Mouse (Mus musculus): Measurements from ENCODE around the gene Tmem44.

Gene Tmem44

DNA sequence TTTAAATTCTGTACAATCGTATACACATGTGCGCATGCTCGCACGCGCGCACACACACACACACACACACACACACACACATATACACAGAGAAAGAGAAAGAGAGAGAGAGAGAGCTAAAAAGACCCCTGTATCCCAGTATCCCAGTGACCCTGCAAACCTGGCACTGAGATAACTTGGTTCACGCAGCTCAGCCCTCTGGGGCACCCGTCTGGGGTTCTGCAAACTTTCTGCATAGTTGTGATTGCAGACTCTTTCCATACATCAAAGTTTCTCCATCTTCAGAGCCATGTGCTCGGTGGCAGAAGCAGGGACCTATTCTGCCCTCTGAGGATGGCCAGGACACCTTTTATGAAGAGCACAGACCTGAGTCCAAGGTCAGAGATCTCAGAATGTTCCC is 33.6 kb downstream of the Tmem44 start:
- DNase-seq, result no peak

DNA sequence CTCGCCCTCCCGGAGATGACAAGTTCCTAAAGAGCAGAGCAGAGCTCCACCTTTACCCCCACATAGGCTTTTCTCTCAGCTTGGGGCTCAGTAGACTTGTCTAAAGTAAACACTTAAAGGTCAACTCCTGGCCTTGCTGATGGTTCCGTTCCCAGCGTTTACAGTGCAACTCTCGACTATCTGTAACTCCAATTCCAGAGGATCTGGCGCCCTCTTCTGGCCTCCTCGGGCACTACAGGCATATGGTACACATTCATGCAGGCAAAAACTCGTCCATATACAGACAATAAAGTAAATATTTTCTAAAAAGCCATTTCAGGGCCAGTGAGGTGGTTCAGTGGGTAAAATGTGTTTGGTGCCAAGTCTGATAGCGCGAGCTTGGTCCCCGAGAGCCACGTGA is 35.2 kb downstream of the Tmem44 start:
- DNase-seq, result peak; percentile 32

DNA sequence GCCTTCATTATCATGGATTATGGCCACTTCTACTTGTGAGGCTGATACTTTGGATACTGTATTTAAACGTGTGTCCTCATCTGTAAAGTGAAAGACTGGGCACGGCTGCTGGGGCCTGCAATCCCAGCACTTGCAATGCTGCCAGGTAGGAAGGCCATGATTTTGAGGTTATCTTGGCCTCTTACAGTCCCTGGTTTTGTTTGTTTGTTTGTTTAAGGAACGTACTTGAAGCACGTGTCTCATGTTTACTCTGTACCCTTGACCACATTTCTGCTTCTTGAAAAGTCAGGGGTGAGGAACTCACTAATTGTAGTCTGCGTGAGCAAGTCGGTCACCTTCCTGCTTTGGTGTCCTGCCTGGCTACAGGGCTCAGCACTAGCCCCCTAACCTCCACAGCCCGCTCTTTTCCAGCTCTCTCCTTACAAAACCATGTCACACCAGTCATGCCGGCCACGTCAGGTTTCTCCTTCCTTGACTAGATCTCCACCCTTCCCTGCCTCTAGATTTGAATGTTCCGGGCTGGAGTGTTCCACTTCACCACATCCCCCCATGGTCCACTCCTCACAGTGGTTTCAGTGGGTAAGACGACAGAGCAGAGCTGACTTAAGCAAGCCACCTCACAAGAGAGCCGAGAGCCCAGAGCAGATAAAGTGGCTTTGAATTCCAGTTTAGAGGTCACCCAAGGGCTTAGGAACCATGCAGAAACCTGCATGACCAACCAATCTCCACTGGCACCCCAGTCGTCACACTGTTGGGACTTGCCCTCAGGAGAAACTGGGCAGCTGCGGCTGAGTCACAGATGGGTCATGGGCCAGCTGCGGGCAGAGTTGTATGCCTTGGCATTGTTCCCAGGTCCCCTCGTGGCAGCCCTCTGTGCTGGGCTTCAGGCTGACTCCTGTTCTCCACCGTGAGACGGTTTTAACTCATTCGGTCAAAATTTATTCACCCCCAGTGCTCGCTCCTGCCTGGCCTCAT is 37.3 kb downstream of the Tmem44 start:
- DNase-seq, result no peak

DNA sequence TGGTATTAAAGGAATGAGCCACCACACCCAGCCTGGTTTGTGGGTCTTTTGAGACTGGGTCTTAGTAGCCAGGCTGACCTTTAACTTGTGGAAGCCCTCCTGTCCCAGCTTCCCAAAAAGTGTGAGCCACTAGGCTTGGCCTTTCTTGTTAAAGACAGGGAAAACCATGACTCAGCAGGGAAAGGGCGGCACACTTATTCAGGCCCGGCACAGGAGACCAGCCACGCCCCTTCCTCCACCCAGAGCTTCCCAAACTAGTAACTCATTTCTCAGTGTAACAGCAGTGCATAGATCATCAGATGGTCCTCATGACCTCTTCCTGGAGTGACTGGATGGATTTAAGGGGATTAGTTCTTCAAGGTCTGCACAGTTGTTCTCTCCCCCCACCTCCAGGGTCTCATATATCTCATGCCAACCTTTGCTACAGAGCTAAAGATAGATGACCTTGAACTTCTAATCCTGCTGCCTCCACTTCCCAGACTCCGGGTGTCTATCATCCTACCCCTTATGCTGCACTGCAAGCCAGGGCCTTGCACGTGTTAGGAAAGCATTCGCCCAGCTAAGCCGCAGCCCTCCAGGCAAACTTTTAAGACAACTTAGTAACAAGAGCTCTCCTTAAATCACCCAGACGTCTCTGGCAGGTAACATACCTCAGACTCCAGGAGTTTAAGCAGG is 38.1 kb downstream of the Tmem44 start:
- peak; percentile 32 for DNase-seq

DNA sequence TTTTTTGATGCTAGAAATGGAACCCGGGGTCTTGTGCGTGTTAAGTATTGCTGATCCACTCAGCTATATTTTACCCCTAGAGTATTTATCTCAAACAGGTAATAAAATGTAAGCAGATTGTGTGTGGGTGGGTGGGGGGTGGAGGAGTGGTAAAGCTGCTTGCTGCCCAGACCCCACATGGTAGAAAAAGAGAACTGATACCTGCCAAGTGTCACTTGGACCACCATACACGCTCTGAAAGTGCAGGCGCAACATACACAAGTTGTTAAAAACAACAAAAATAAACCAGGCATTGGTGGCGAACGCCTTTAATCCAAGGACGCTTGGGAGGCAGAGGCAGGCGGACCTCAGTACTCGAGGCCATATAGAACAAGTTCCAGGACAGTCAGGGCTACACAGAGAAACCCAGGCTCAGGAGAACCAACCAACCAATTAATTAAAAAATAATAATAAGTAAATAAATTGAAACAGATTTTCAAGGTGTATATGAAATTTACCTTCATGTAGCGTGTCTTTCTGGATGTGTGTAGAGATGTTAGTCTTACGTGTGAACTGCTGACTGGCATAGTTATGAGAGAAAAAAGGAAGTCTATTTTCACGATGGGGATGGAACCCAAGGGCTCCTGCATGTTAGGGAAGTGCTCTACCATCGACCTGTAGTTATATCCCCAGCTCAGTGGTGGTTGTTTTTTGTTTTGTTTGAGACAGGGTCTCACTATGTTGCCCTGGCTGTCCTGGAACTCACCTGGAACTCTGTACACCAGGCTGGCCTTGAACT is 38.9 kb downstream of the Tmem44 start:
- DNase-seq, result no peak

DNA sequence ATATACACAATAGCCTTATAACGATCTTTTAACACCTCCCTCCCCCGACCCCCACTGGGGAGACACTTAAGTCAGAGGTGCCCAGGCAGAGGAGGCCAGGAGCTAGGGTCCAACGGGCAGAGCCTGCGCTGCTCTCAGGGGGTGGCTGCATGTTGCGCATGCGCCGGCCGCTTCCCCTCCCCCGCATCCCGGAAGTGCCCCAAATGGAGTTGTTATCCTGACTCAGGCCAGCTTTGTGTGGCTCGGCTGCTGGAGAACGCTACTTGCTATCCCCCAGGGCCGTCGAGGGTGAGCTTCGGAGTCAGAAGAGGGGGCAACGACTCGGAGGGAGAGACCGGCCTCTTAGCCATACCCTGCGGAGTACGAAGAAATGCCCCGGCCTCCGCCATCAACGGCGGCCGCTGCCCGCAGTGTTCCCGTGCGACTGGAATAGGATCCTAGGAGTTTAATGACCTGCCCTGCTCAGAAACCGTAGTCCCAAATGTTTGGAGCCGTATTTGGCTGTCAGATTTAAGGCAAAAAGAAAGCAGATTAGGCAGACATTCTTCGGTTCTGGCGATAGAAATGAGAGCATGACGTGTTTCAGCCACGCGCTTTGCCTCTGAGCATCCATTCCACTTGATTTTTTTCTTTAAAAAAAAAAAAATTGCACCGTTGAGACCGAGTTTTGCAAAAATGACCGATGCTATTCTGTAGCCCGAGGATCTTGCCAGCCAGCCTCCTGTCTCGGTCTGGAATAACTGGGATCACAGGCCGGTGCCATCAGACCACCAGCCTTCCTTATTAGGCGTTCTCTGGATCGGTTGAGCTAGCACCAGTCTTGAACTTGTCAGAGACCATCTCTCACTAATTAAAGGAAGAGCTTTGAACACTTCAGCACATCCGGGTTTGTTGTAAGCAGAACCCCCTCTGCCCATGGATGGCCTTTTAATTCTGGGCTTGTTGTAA is 39.9 kb downstream of the Tmem44 start:
- peak; percentile 89 for DNase-seq

DNA sequence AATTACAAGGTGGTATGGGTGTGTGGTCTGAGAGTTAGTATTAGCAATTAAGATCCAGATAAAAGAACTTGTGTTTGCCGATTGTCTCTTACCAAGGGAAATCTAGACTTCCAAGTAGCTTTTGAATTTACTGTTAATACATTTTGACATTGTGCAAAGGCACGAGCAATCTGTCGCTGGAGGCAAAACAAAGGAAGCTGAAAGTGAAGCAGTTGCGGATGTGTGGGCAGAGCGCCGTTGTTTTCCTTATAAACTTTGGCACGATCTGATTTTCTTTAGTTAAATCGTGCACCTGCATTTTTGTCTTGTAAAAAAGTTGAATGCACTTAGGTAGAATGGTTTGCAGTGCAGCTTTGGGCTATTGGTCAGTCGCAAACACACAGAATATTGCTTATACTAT is 40.6 kb downstream of the Tmem44 start:
- DNase-seq, result no peak

DNA sequence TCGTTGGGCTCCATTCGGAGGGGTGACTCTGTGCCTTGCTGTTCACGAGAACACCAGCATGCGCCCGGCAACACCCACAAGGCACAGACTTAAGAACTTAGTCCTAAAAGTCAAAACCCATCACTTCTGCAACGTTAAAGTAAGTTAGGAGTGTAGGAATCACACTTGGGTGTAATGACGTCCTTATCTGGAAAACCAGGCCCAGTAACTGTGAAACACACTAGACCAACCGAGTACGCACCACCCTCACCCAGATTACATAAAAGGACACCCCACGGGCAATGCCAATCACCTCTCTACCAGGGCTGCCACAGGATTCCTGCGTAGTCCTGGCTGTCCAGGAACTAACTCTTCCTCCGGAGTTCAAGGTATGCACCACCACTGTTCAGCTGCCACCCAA is 41.3 kb downstream of the Tmem44 start:
- no peak for DNase-seq

DNA sequence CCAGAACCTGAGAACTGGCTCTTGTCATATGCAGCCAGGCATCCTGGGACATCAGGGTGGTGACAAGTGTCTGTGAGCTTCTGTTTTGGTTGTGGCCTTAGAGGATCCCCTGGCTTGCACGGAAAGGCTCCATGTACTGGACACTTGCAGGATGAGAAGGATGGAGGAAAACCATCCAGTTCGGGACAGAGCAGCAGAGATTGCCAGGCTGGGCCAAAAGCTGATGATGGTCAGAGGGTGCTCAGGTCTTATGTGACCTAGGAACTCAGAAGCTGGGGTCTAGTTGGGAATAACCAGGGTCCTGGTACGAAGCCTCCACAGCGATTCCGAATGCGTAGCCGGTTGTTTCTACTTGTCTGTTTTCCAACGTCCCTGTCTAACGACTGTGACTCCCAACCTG is 41.9 kb downstream of the Tmem44 start:
- no peak for DNase-seq

DNA sequence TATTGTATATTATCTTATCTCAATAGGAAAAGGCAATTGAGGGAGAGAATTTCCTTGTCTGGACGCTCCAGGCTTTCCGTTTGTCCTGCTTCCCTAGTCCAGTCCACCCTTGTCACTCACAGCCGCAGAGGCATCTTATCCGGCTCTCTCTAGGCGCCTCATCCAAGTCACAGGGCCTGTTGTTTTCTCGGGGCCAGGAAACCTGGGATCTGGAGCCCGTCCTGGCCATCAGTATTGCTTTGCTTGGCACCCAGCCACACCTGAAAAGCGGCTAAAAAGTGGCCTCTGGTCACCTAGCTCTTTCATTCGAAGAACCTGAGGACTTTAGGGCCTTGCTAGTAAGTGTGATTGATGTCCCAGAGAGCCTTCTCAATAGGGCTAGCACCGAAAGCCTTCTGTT is 43.5 kb downstream of the Tmem44 start:
- DNase-seq, result no peak

DNA sequence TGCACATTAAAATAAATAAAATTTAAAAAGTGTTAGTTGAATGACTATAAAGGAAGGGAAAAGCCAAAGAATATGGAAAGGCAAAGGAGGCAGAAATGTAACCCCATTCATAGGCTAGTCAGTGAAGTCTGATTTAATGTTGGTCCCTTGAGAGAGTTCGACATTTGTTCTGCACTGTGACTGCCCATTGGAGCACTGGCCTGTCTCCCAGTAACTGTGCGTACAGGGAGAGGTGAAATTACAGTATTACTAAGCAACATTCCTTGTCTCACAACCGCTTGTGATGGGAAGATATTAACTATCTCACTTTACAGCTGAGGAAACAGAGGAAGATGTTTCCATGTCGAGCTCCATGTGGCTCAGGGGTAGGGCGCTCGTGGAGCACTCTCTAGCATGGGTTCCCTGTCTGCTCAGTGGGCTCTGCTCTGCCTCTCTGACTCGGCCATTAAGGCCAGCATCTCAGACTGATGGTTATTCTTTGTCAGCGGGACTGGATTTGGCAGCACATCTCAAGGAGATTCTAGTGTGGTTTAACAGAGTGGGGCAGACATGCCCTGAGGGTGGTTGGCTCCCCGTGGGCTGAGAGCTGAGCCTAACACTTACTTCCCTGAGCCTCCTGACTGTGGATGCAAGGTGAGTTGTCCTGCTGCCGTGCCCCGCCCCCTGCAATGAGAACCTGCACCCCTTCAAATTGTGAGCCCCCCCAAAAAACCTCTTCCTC is 45.2 kb downstream of the Tmem44 start:
- no peak for DNase-seq

DNA sequence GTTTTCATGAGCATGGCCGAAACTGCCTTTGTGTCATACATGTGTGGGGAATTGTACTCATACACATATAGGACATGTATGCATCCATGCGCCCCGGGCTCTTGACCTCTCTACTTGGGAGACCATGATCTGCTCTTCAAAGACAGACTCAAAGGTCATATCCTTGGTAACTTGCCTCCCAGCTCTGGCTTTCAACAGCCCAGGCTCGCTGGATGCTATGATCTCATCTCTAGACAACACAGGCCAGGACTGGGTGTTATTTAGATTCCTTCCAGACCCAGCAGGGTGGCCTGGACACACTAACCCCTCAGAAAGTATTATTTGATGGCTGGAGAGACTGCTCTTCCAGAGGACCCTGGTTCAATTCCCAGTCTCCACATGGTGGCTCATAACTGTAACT is 45.8 kb downstream of the Tmem44 start:
- DNase-seq, result no peak

DNA sequence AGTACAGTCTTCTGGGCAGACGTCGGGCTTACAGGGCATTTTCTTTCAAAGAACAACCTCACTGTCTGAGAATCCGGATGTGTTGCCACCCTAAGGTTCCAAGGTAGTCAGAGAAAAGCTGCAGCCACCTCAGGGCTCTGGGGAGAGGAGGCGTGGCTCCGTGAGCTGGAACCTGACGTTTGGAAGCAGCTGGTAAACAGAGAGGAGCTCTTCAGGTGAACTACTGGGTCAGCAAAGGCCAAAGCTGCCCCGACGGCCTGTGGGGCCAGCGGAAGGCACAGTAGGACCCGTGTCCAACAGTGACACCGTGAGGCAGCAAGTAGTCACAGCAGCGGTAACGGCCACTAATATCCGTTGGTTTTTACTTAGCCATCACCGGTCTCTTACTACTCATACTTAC is 46.7 kb downstream of the Tmem44 start:
- DNase-seq, result peak; percentile 74

DNA sequence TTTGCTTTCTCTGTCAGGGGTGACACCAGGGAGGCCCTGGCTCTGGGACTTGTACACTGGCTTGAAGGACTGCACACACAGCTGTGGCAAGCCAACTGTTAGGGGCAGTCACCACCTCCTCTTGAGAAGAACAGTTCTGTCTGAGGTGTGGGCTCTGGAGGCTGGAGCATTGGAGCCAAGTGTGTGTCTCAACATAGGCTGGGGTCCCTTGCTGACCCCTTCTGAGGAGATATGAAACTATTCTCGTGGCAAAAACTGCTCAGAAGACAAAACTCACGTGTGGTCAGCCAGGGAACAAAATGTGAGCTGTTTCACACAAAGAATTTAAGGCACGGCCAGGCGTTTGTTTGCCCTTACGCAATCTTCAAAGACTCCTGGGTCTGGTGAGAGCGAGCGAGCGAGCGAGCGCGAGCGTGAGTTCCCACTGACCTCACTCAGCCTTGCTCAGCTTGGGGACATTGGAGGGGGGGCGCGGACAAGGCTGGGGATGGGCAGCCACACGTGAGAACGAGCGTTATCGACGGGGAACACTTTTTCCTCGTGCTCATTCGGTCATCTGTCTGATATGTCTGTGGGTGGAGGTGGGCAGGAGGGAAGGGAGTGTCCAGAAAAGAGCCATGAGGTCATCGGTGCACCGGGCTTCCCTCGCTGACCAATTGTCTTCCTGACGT is 48.3 kb downstream of the Tmem44 start:
- DNase-seq, result peak; percentile 67

DNA sequence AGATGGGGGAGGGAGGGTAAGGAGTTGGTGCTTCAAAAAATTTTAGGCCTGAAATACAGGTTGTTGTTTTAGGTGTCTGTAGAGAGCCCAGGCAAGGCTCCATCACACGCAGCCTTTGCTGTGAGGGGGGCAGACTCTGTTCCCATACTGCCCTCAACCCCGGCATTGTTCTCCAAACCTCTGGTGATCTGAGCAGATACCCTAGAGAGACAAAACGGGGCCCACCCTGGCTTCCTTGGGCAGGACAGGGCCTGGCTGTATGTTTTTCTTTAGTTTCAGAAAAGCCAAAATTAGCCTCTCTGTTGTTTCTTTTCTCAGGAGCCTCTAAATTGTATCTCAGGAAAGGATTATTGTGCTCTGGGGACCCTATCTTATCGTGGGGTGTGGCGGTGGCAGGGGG is 49.0 kb downstream of the Tmem44 start:
- no peak for DNase-seq

DNA sequence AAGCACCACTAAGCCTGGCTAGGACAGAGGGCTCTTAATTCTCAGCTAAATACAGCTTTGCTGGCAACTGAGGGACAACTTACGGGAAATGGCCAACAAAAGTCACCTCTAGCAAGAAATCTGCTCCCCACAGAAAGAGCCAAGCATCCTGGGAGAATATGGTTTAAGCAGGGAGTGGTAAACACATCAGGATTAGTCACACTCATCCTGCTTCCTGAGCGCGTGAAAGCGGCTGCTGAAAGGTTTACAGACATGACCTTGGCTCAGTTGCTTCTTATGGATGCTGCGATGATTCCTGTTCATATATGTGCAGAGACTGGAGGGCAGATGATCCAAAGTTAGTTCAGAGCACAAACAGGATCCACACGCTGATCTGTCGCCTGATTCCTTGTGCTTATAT is 50.4 kb downstream of the Tmem44 start:
- DNase-seq, result no peak

DNA sequence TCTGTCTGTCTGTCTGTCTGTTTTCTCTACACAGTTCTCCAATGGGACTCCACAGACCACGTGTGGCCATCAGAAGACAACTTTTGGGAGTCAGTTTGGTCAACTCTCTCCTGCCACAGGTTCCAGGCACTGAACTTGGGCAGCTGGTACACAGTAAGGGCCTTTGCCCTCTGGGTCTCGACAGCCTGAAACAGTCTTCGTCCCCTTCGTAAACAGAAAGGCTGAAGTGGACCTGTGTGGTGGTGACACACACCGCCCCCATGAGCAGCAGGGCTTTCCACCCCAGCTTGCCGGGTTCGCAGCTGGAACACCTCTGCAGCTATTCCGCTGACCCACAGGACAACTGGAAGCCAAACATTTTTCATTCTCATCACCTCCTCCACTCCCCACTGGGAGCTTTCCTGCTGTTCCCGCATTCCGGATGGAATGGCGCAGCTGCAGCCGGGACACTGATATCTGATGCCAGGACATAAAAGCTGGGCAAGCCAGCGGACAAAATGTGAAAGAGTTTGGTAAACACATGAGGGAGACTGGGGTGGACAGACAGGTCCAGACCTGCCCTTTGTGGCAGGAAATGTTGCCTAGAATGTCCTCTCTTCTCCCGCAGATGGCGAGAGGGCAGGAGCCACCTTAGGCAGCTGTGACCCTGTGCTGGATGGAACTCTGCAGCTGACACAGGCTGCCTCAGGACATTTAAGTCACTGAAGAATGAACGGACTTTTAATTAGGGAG is 51.4 kb downstream of the Tmem44 start:
- no peak for DNase-seq

DNA sequence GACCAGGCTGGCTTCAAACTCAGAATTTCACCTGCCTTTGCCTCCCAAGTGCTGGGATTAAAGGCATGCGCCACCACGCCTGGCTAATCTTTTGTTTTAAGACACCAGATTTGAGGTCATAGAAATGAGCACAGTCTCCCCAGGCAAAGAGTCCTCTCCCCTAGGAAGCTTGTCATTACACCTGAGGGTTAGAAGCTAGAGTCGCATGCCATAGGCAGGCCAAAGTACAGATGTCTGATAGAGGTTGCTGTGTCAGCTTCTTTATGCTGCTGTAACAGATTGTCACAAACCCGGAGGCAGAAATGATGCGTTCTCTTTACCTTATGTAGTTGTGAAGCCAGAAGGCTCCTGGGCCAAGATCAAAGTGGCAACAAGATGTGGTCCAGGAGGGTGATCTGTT is 53.3 kb downstream of the Tmem44 start:
- no peak for DNase-seq

DNA sequence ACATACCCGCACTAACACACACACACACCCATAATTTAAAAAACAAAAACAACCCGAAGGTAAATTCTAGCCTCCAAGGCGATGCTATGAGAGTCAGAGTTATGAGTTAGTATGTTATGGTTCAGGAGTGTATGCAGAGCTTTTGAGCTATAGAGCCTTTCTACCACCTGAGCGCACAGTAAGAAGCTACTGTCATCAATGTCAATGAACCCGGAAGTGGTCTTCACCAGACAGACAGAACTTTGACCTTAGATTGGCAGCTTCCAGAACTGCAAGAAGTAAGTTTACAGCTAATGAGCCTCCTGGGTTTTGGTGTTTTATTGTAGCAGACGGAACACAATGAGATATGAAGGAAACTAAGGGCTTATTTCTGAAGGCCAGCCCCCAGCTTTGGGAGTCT is 55.8 kb downstream of the Tmem44 start:
- no peak for DNase-seq

DNA sequence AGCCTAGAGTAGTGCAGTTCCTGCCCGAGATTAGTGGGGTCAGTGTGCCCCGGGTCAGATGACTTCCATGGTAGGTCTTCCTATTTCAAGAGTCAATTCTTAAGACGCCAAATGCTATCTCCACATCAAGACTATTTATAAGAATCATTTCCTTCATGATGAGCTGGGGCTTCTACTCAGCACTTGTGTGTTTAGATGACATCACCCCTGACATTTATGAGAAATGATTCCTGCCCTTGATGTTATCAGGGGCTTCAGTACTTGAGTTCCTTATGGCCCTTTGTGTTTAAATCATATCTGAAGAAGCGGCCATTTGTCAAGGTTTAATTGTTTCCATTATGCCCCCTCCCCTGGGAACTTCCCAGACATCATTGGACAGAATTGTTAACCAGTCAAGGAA is 58.9 kb downstream of the Tmem44 start:
- DNase-seq, result no peak
